Mouse (Mus musculus): Measurements from ENCODE around the gene Rapgef4.

Gene Rapgef4

GRCm38 (mm10) chr2:72287142-72287541 is 306.1 kb downstream of the Rapgef4 start:
- no peak for DNase-seq

GRCm38 (mm10) chr2:72288932-72289534 is 308.0 kb downstream of the Rapgef4 start:
- no peak for DNase-seq

- DNase-seq: no peak
These were observed 310.1 kb downstream of the Rapgef4 start for GRCm38 (mm10) chr2:72291103-72291502.

- no peak for DNase-seq
These were observed 311.5 kb downstream of the Rapgef4 start for GRCm38 (mm10) chr2:72292573-72292972.

- no peak for DNase-seq
These were observed 314.0 kb downstream of the Rapgef4 start for GRCm38 (mm10) chr2:72294994-72295393.

- DNase-seq: no peak
These were observed 316.1 kb downstream of the Rapgef4 start for GRCm38 (mm10) chr2:72296984-72297715.

- DNase-seq: peak; percentile 72
These were observed 316.7 kb downstream of the Rapgef4 start for GRCm38 (mm10) chr2:72297716-72298082.

GRCm38 (mm10) chr2:72298406-72298805 is 317.4 kb downstream of the Rapgef4 start:
- DNase-seq: no peak

- DNase-seq: no peak
These were observed 320.3 kb downstream of the Rapgef4 start for GRCm38 (mm10) chr2:72301194-72301916.

GRCm38 (mm10) chr2:72305738-72306137 is 324.7 kb downstream of the Rapgef4 start:
- no peak for DNase-seq
